Mouse (Mus musculus): ENCODE data around the gene Rpe65.

DNA sequence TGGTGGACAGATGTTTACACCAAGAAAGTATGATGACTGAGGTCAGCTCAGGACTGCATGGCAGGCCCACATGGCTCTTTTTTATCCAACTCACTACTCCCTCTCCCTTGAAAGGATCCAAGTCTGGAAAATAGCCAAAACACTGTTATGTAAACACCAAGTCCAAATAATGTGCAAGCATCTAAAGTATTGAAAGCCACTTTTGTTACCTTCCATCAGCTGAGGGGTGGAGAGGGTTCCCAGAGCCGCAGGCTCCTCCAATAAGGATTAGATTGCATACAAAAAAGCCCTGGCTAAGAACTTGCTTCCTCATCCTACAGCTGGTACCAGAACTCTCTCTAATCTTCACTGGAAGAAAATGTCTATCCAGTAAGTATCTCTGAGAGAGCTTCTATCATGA is at the start of gene Rpe65:
- TF ChIP-seq POLR2A (IDR thresholded peaks at IDR 0.05; ENCODE audit: borderline replicate concordance, insufficient read depth, low read length) (no peak), CTCF (IDR thresholded peaks at IDR 0.05; ENCODE audit: borderline replicate concordance, insufficient read depth, low read depth, low read length) (no peak)

Data from cerebellum, adult 2 months (tissue).